Mouse (Mus musculus): Measurements from ENCODE around the gene Gm20661. TPM values are rescaled to one million over a fixed set of nuclear protein-coding genes. Genes with fewer than 3 reads are reported as not detected.
A peak's percentile ranks its signal among the peaks of the same experiment; 100 is the strongest.

Gene Gm20661
- polyA plus RNA-seq, 1 experiment from 2014 or later: 5.5 TPM

DNA sequence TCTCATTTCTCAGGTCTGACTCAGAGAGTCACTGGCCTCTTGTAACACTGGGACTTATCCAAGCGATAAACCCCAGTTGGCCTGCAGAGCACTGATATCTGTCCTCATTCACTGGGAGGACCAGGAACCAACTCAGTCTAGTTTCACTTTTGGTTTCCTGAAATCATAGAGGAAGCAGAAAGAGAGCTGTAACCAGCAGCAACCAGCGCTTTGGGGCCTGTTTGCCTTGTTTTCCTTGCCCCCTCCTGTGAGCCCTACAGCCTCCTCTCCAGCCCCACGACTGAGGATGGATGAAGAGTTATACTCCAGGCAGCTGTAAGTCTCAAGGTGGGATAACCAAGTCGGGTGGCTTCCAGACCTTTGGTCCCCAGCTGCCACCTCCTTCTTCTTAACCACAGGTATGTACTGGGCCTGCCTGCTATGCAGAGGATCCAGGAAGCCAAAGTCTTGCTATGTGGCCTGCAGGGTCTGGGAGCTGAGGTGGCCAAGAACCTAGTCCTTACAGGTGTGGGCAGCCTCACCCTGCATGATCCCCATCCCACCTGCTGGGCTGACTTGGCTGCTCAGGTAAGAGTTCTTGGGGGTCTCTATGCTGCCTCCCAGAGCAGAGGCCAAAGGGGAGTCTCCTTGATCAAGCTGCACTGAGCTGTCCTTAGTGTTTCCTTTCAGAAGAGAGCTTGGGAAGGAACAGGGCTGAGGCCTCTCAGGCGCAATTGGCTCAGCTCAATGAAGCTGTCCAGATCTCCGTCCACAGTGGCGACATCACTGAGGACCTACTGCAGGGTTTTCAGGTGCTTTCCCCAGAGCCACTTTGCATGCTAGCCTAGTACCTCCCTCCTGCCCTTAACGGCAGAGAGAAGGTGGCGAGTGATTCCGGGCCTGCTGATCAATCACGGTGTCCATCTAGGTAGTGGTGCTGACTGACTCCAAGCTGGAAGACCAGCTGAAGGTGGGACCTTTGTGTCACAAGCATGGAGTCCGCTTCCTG is 7.2 kb upstream of the Gm20661 start, which contains the start of gene Uba7:
TSS of gene Uba7 (plus strand) at position 107 of the 988 bp plus-strand sequence.
- ATAC-seq (ENCODE audit: low FRiP score, low TSS enrichment): no peak
- H3K4me2 ChIP-seq (replicated peaks; ENCODE audit: low read depth, low read length): peak within 1 kb of the TSS; percentile 8; the same call in 1 of the 2 replicates
- H3K36me3 ChIP-seq (ENCODE audit: control insufficient read depth, insufficient read depth, low read length): peaks cover 16% of the 10 kb centered on the region; the same call in 1 of the 2 replicates
- peak within 1 kb of the TSS; percentile 34; the same call in 1 of the 2 replicates for H3K27ac ChIP-seq (ENCODE audit: low read depth, low read length)
- peaks cover 5% of the 10 kb centered on the region for H3K4me1 ChIP-seq (ENCODE audit: control insufficient read depth, insufficient read depth, low read length)
- H3K9ac ChIP-seq (ENCODE audit: low read depth, low read length): no peak within 1 kb of the TSS
- no peak within 1 kb of the TSS for H3K4me3 ChIP-seq (ENCODE audit: low read length)
- no peaks in the 10 kb centered on the region for H3K27me3 ChIP-seq (ENCODE audit: control insufficient read depth, insufficient read depth, low read length)
- WGBS: 71% methylated on average over 12 of the region's 12 CpGs
- H3K9me3 ChIP-seq (ENCODE audit: control insufficient read depth, low read length): no peaks in the 10 kb centered on the region

DNA sequence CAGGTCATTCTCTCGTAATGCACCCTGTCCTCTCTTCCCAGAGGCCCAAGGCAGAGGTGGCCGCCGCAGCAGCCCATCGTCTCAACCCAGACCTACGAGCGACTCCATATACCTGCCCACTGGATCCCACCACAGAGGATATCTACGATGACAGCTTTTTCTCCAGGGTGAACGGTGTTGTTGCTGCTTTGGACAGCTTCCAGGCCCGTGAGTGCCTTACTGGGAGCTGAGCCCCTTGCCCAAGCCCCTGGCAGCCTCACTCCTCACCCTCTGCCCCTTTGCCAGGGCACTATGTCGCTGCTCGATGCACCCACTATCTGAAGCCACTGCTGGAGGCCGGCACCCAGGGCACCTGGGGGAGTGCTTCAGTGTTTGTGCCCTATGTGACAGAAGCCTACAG is 4.0 kb upstream of the Gm20661 start:
- H3K36me3 ChIP-seq (ENCODE audit: control insufficient read depth, insufficient read depth, low read length): 0 out of 2 replicates have a peak, but pooled peaks cover 2% of the 10 kb centered on the region
- no peak overlapping the region for H3K9ac ChIP-seq (ENCODE audit: low read depth, low read length)
- no peaks in the 10 kb centered on the region for H3K9me3 ChIP-seq (ENCODE audit: control insufficient read depth, low read length)
- peaks cover 35% of the 10 kb centered on the region for H3K4me1 ChIP-seq (ENCODE audit: control insufficient read depth, insufficient read depth, low read length)
- H3K4me3 ChIP-seq (ENCODE audit: low read length): no peak overlapping the region
- no peak for ATAC-seq (ENCODE audit: low FRiP score, low TSS enrichment)
- WGBS: 92% methylated on average over 12 of the region's 12 CpGs
- H3K27me3 ChIP-seq (ENCODE audit: control insufficient read depth, insufficient read depth, low read length): no peaks in the 10 kb centered on the region
- H3K4me2 ChIP-seq (replicated peaks; ENCODE audit: low read depth, low read length): no peak overlapping the region
- H3K27ac ChIP-seq (ENCODE audit: low read depth, low read length): no peak overlapping the region

DNA sequence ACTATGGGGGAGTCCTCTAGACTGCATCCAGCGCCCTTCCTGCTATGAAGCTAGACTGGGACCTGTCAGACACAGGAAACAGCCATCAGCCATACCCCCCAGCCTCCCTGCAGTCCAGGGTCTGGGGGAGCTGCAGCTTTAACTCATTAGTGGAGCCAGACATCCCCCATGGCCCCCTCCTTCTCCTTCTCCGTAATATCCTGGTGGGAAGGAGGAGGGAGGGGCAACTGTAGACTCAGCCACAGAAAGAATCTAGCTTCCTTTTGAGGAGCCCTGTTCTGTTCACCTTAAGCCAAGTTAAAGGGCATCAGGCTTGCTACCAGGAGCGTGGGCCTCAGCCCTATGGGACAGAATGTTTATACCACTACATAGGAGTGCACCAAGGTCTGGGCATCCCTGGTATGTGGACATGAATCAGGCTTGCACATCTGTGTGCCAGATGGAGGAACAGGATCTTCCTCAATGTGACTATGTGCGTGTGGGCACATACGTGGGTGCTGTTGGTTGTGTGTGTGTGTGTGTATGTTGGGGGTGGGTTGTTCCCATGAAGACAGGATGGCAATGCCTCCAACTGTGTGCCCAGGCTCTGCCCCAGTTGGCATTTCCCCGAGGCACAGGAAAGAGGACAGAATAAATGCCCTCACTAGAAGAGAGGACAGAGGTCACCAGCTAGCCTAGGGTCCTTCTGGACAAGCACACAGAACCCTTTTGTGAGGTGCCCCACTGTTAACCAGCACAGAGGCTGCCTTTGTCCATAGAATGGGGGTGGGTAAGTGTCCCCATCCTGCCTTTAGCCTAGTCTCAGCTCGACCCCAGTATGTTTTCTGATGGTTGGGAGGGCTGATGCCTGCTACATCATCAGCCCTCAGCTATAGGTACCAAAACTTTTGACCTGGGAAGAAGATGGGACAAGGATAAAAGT is 913 bp upstream of the Gm20661 start:
- peaks cover 5% of the 10 kb centered on the region; the same call in 1 of the 2 replicates for H3K36me3 ChIP-seq (ENCODE audit: control insufficient read depth, insufficient read depth, low read length)
- peaks cover 38% of the 10 kb centered on the region for H3K4me1 ChIP-seq (ENCODE audit: control insufficient read depth, insufficient read depth, low read length)
- no peaks in the 10 kb centered on the region for H3K27me3 ChIP-seq (ENCODE audit: control insufficient read depth, insufficient read depth, low read length)
- peak; percentile 37; the same call in 1 of the 2 replicates for ATAC-seq (ENCODE audit: low FRiP score, low TSS enrichment)
- H3K9me3 ChIP-seq (ENCODE audit: control insufficient read depth, low read length): no peaks in the 10 kb centered on the region
- peak overlapping the region; percentile 37 for H3K4me3 ChIP-seq (ENCODE audit: low read length)
- peak overlapping the region; percentile 45 for H3K4me2 ChIP-seq (replicated peaks; ENCODE audit: low read depth, low read length)
- WGBS: 33% methylated on average over 6 of the region's 7 CpGs
- H3K9ac ChIP-seq (ENCODE audit: low read depth, low read length): peak overlapping the region; percentile 79
- H3K27ac ChIP-seq (ENCODE audit: low read depth, low read length): peak overlapping the region; percentile 100

DNA sequence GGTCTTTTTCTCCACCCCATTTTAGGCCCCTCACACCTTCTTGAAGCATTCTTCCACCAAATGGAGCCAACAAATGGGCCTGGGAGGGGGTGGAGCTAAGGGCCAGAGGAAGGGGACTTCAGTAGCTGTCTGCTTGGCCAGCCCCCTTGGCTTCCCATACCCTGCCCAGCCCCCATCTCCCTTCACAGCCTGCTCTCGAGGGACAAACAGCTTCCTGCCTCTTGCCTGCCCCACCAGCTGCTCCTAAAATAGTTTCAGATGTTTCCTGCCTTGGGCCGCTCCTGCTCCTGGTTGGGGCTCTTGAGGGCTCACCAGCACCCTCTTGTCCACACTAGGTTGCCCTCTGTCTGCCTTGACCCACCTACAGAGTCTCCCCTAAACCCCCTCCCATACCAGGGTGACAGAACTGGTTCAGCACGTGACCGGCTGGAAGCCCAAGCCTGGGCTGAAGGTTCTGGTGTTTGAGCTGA is 598 bp downstream of the Gm20661 start:
- Histone ChIP-seq H3K9me3 (ENCODE audit: control insufficient read depth, low read length) (no peaks in the 10 kb centered on the region), H3K9ac (ENCODE audit: low read depth, low read length) (peak overlapping the region; percentile 79; the same call in 1 of the 2 replicates), H3K4me2 (replicated peaks; ENCODE audit: low read depth, low read length) (peak overlapping the region; percentile 45), H3K4me1 (ENCODE audit: control insufficient read depth, insufficient read depth, low read length) (peaks cover 40% of the 10 kb centered on the region), H3K36me3 (ENCODE audit: control insufficient read depth, insufficient read depth, low read length) (peaks cover 5% of the 10 kb centered on the region; the same call in 1 of the 2 replicates), H3K27ac (ENCODE audit: low read depth, low read length) (peak overlapping the region; percentile 100), H3K27me3 (ENCODE audit: control insufficient read depth, insufficient read depth, low read length) (no peaks in the 10 kb centered on the region), H3K4me3 (ENCODE audit: low read length) (peak overlapping the region; percentile 53)
- WGBS: 5% methylated on average over 4 of the region's 4 CpGs
- ATAC-seq (ENCODE audit: low FRiP score, low TSS enrichment): peak; percentile 60

DNA sequence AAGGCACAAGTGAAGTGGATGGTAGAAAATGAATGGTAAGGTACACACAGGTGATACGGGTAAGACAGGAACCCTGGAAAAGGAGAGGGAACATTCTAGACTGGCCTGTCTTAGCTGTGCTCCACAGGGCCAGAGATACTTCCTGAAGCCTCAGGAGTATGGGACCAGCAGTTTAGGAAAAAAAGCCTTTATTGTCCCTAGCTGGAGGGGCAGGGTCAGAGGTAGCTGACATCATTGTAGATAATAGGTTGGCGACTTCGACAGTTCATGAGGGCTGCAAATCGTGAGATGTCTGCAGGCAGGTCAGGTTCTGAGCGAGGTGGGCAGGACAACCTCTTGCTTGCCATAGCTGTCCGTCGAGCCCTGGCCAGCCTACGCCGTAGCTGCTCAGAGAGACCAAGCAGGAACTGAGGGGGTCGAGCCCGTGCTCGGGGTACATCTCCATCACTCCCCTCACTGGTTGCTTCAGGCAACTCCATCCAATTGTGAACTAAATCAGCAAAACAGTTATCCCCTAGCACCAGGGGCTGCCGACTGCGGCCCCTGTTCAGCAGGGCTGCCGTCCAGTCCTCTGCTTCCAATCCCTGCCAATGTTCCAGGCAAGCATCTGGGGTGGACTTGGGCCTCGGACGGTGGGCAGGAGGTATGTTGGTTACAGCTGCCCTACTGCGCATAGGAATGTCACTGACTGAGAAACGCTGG is 1.3 kb downstream of the Gm20661 start:
- H3K4me2 ChIP-seq (replicated peaks; ENCODE audit: low read depth, low read length): peak overlapping the region; percentile 45
- 34% methylated on average over 19 of the region's 19 CpGs for WGBS
- H3K36me3 ChIP-seq (ENCODE audit: control insufficient read depth, insufficient read depth, low read length): peaks cover 5% of the 10 kb centered on the region; the same call in 1 of the 2 replicates
- peak overlapping the region; percentile 79 for H3K9ac ChIP-seq (ENCODE audit: low read depth, low read length)
- no peaks in the 10 kb centered on the region for H3K27me3 ChIP-seq (ENCODE audit: control insufficient read depth, insufficient read depth, low read length)
- H3K27ac ChIP-seq (ENCODE audit: low read depth, low read length): peak overlapping the region; percentile 100
- peak overlapping the region; percentile 53 for H3K4me3 ChIP-seq (ENCODE audit: low read length)
- peaks cover 40% of the 10 kb centered on the region for H3K4me1 ChIP-seq (ENCODE audit: control insufficient read depth, insufficient read depth, low read length)
- H3K9me3 ChIP-seq (ENCODE audit: control insufficient read depth, low read length): no peaks in the 10 kb centered on the region
- ATAC-seq (ENCODE audit: low FRiP score, low TSS enrichment): no peak

DNA sequence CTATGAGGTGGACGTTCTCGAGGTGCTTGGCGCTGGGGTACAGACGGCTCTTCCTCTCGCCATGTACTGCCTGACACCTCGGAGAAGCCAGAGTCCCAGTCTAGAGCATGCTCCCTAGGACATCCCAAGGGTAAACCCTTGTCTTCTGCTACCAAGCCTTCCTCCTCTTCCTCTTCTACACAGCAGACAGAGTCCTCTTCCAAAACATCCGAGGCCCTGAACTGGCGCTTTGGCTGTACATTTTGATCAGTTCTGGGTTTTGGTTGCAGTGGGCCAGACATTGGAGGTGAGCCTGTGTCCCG is 1.8 kb downstream of the Gm20661 start:
- Histone ChIP-seq H3K27ac (ENCODE audit: low read depth, low read length) (peak overlapping the region; percentile 100), H3K4me2 (replicated peaks; ENCODE audit: low read depth, low read length) (peak overlapping the region; percentile 45), H3K27me3 (ENCODE audit: control insufficient read depth, insufficient read depth, low read length) (no peaks in the 10 kb centered on the region), H3K9me3 (ENCODE audit: control insufficient read depth, low read length) (no peaks in the 10 kb centered on the region), H3K9ac (ENCODE audit: low read depth, low read length) (peak overlapping the region; percentile 79), H3K36me3 (ENCODE audit: control insufficient read depth, insufficient read depth, low read length) (peaks cover 5% of the 10 kb centered on the region; the same call in 1 of the 2 replicates), H3K4me3 (ENCODE audit: low read length) (peak overlapping the region; percentile 53), H3K4me1 (ENCODE audit: control insufficient read depth, insufficient read depth, low read length) (peaks cover 40% of the 10 kb centered on the region)
- no peak for ATAC-seq (ENCODE audit: low FRiP score, low TSS enrichment)
- 32% methylated on average over 9 of the region's 9 CpGs for WGBS

DNA sequence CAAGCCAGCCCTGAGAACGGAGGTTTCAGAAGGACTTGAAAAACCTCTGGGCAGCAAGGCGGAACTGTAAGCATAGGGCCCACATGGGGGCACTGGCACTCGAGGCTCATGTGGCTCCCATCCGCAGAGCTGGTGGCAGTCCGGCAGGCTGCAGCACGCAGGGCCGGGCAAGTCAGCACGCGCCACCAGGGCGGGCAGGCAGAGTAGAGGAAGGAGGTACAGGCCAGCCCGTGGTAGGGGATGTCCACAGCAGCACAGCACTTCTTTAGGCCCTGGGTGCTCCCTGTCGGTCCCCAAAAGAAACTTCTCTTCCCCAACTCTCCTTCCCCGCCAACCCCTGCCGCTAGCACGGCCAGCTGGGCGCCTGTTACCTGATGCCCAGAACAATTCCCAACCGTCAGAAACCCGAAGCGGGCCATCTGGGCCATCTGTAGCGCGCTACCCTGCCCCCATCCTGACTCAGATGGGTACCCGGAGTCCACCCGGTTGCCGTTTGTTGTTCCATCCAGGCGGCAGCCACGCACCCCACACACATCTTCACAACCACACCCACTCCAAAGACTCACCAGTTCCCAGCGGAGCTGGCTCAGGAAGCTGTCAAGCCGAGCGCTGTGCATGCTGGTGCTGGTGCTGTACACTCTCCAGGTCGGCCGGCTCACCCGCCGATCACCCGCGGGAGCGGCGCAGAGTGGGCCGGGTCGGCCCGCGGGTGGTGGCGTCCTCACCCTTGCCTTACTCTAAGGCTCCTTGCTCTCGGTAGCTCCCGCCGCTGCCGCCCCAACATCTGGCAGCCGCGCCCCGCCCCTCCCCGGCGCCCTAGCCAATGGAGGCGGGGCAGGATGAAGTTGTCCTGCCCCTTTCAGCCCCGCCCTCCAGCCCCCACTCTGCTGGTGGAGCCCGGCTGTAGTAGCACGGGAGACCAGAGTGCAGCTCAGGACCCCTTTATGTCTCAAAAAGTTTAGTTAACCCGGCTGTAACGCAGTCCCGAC is 2.6 kb downstream of the Gm20661 start, which contains the start of gene Inka1:
TSS of gene Inka1 (minus strand) at position 749 of the 989 bp plus-strand sequence.
- H3K4me1 ChIP-seq (ENCODE audit: control insufficient read depth, insufficient read depth, low read length): peaks cover 40% of the 10 kb centered on the region
- H3K4me3 ChIP-seq (ENCODE audit: low read length): peak within 1 kb of the TSS; percentile 53
- no peaks in the 10 kb centered on the region for H3K9me3 ChIP-seq (ENCODE audit: control insufficient read depth, low read length)
- peak within 1 kb of the TSS; percentile 45 for H3K4me2 ChIP-seq (replicated peaks; ENCODE audit: low read depth, low read length)
- no peaks in the 10 kb centered on the region for H3K27me3 ChIP-seq (ENCODE audit: control insufficient read depth, insufficient read depth, low read length)
- ATAC-seq (ENCODE audit: low FRiP score, low TSS enrichment): peak; percentile 64
- peak within 1 kb of the TSS; percentile 100 for H3K27ac ChIP-seq (ENCODE audit: low read depth, low read length)
- H3K9ac ChIP-seq (ENCODE audit: low read depth, low read length): peak within 1 kb of the TSS; percentile 79
- 0% methylated on average over 55 of the region's 58 CpGs for WGBS
- peaks cover 3% of the 10 kb centered on the region; the same call in 1 of the 2 replicates for H3K36me3 ChIP-seq (ENCODE audit: control insufficient read depth, insufficient read depth, low read length)

Measured in kidney, embryonic 14.5 days (tissue).